Mouse (Mus musculus) spleen, postnatal 4 days (tissue): ENCODE data around the gene Ctnna3.

Experiments
- DNase-seq, 2 experiments: peaks; one replicate each; pipeline ENCODE4 v3.0.0; 2022; ENCODE audit warnings: low spot score in 2 of 2

Gene Ctnna3

GRCm38 (mm10) chr10:63933946-63934345, 504.0 kb downstream of the Ctnna3 start:
- no peak for DNase-seq

- no peak for DNase-seq
Observed at GRCm38 (mm10) chr10:63945534-63945933, 515.6 kb downstream of the Ctnna3 start.

GRCm38 (mm10) chr10:63947266-63947665, 517.4 kb downstream of the Ctnna3 start:
- DNase-seq, result no peak

- no peak for DNase-seq
Observed at GRCm38 (mm10) chr10:63950867-63951266, 521.0 kb downstream of the Ctnna3 start.

GRCm38 (mm10) chr10:63951481-63951880, 521.6 kb downstream of the Ctnna3 start:
- no peak for DNase-seq

GRCm38 (mm10) chr10:63954308-63954930, 524.5 kb downstream of the Ctnna3 start:
- DNase-seq, result no peak

- DNase-seq, result no peak
Observed at GRCm38 (mm10) chr10:63972300-63972699, 542.4 kb downstream of the Ctnna3 start.

- no peak for DNase-seq
Observed at GRCm38 (mm10) chr10:63978101-63978500, 548.2 kb downstream of the Ctnna3 start.

GRCm38 (mm10) chr10:63978535-63978934, 548.6 kb downstream of the Ctnna3 start:
- DNase-seq, result no peak

GRCm38 (mm10) chr10:63978969-63979368, 549.1 kb downstream of the Ctnna3 start:
- no peak for DNase-seq

- no peak for DNase-seq
Observed at GRCm38 (mm10) chr10:63979410-63979809, 549.5 kb downstream of the Ctnna3 start.

- no peak for DNase-seq
Observed at GRCm38 (mm10) chr10:63985576-63985975, 555.7 kb downstream of the Ctnna3 start.

- DNase-seq, result no peak
Observed at GRCm38 (mm10) chr10:63994251-63994650, 564.4 kb downstream of the Ctnna3 start.

- no peak for DNase-seq
Observed at GRCm38 (mm10) chr10:64001531-64001930, 571.6 kb downstream of the Ctnna3 start.

GRCm38 (mm10) chr10:64001996-64002395, 572.1 kb downstream of the Ctnna3 start:
- DNase-seq, result no peak

- DNase-seq, result no peak
Observed at GRCm38 (mm10) chr10:64020347-64020746, 590.4 kb downstream of the Ctnna3 start.

GRCm38 (mm10) chr10:64023340-64023739, 593.4 kb downstream of the Ctnna3 start:
- no peak for DNase-seq

- no peak for DNase-seq
Observed at GRCm38 (mm10) chr10:64030901-64031300, 601.0 kb downstream of the Ctnna3 start.

- no peak for DNase-seq
Observed at GRCm38 (mm10) chr10:64039760-64040535, 610.0 kb downstream of the Ctnna3 start.

- DNase-seq, result no peak
Observed at GRCm38 (mm10) chr10:64041218-64041617, 611.3 kb downstream of the Ctnna3 start.

GRCm38 (mm10) chr10:64041892-64042291, 612.0 kb downstream of the Ctnna3 start:
- DNase-seq, result no peak

GRCm38 (mm10) chr10:64049151-64049550, 619.3 kb downstream of the Ctnna3 start:
- DNase-seq, result no peak

GRCm38 (mm10) chr10:64049946-64050345, 620.0 kb downstream of the Ctnna3 start:
- DNase-seq, result no peak
